Mouse (Mus musculus) forebrain, postnatal 0 days (tissue): ENCODE results near the gene Sln. TPM values are rescaled to one million over a fixed set of nuclear protein-coding genes. Genes with fewer than 3 reads are reported as not detected.

Experiments used
- ATAC-seq: fragments of 200-750 bp; cut with Nextera tagmentation; 2 replicates; pipeline ENCODE4 v1.8.0; 2017; ENCODE audit warnings: mild to moderate bottlenecking, moderate library complexity
- DNase-seq: peaks from one replicate; pipeline ENCODE4 v3.0.0-alpha.2; 2015
- H3K27ac ChIP-seq: fragments of 300-500 bp; sonication (generic); 2 replicates; pipeline ENCODE4 v1.5.1; 2014; ENCODE audit warnings: low read depth, mild to moderate bottlenecking, antibody characterized with exemption, low read length, moderate library complexity, mixed read lengths
- H3K27me3 ChIP-seq: fragments of 300-500 bp; sonication (generic); 2 replicates; pipeline ENCODE4 v1.6.1; 2014; ENCODE audit warnings: mild to moderate bottlenecking, low read length, mixed read lengths; ENCODE audit not compliant: insufficient read depth
- H3K36me3 ChIP-seq: fragments of 300-500 bp; sonication (generic); 2 replicates; pipeline ENCODE4 v1.6.1; 2014; ENCODE audit warnings: mild to moderate bottlenecking, moderate library complexity; ENCODE audit not compliant: insufficient read depth
- H3K4me1 ChIP-seq: fragments of 300-500 bp; sonication (generic); 2 replicates; pipeline ENCODE4 v1.6.1; 2014; ENCODE audit warnings: antibody characterized with exemption; ENCODE audit not compliant: insufficient read depth
- H3K4me2 ChIP-seq: fragments of 300-500 bp; sonication (generic); 2 replicates; pipeline ENCODE4 v1.6.1; 2014; ENCODE audit warnings: low read depth, mild to moderate bottlenecking, moderate library complexity
- H3K4me3 ChIP-seq: fragments of 300-500 bp; sonication (generic); 2 replicates; pipeline ENCODE4 v1.5.1; 2014; ENCODE audit warnings: low read depth, low read length, mixed read lengths
- H3K9ac ChIP-seq: fragments of 300-500 bp; sonication (generic); 2 replicates; pipeline ENCODE4 v1.6.1; 2014; ENCODE audit warnings: mild to moderate bottlenecking
- H3K9me3 ChIP-seq: fragments of 300-500 bp; sonication (generic); 2 replicates; pipeline ENCODE4 v1.6.1; 2016; ENCODE audit warnings: low read length
- CTCF ChIP-seq: sonication (generic); IDR thresholded peaks from 2 replicates; pipeline ENCODE4 v1.5.1; 2016; ENCODE audit warnings: antibody characterized with exemption, control low read depth, low read depth
- WGBS: fragments of 180-500 bp; shearing (Covaris S2); extraction: QIAGEN DNeasy Blood & Tissue Kit; methylation state at CpG from one replicate; pipeline ENCODE4 v1.1.7; 2014; 5-methylcytosine and 5-hydroxymethylcytosine counted together
- polyA plus RNA-seq: library from polyadenylated mRNA; unstranded; fragments of >200 nt; fragmentation: Nextera tagmentation; extraction: Ambion mirVana; gene quantifications from 2 replicates; pipeline ENCODE4 v1.2.1, GENCODE M21; 2015
- total RNA-seq: library from RNA; depleted of rRNA; stranded (reverse); fragments of >200 nt; gene quantifications from 2 replicates; pipeline ENCODE4 v1.2.3, GENCODE M21; 2014; rRNA removed

The Sln gene
- not detected in 2 replicates for total RNA-seq
- polyA plus RNA-seq, result 0.42 TPM in 2 replicates

GRCm38 (mm10) chr9:53849864-53850263 is at the start of gene Sln:
Gene Sln (plus strand): TSS chr9:53850164.
- no peak within 1 kb of the TSS for H3K4me2 ChIP-seq
- no peak within 1 kb of the TSS for H3K9ac ChIP-seq
- no peak for TF ChIP-seq CTCF
- H3K4me3 ChIP-seq, result no peak within 1 kb of the TSS
- H3K4me1 ChIP-seq, result no peaks in the 10 kb centered on the region
- H3K27ac ChIP-seq, result peak within 1 kb of the TSS; percentile 57
- 76% methylated on average over 4 of the region's 4 CpGs for WGBS
- ATAC-seq (no peak), DNase-seq (no peak)
- H3K36me3 ChIP-seq, result no peaks in the 10 kb centered on the region
- no peaks in the 10 kb centered on the region for H3K27me3 ChIP-seq
- H3K9me3 ChIP-seq, result no peaks in the 10 kb centered on the region

- Histone ChIP-seq H3K9ac (no peak overlapping the region), H3K27me3 (no peaks in the 10 kb centered on the region), H3K27ac (no peak overlapping the region), H3K4me1 (no peaks in the 10 kb centered on the region), H3K4me3 (no peak overlapping the region), H3K36me3 (no peaks in the 10 kb centered on the region), H3K4me2 (no peak overlapping the region), H3K9me3 (no peaks in the 10 kb centered on the region)
- WGBS, result 97% methylated on average over 7 of the region's 7 CpGs
- no peak for TF ChIP-seq CTCF
- ATAC-seq (no peak), DNase-seq (no peak)
Measured at GRCm38 (mm10) chr9:53802921-53803320, 47.0 kb upstream of the Sln start.

GRCm38 (mm10) chr9:53806496-53807086 is 43.4 kb upstream of the Sln start:
- no peak overlapping the region for H3K4me3 ChIP-seq
- H3K36me3 ChIP-seq, result no peaks in the 10 kb centered on the region
- no peak overlapping the region for H3K9ac ChIP-seq
- no peaks in the 10 kb centered on the region for H3K9me3 ChIP-seq
- no peak for DNase-seq
- WGBS, result 27% methylated on average over 7 of the region's 7 CpGs
- no peak for ATAC-seq
- H3K27ac ChIP-seq, result no peak overlapping the region
- TF ChIP-seq CTCF, result no peak
- no peak overlapping the region for H3K4me2 ChIP-seq
- no peaks in the 10 kb centered on the region for H3K27me3 ChIP-seq
- H3K4me1 ChIP-seq, result no peaks in the 10 kb centered on the region

GRCm38 (mm10) chr9:53813418-53813817 is 36.5 kb upstream of the Sln start:
- 94% methylated on average over 6 of the region's 6 CpGs for WGBS
- Histone ChIP-seq H3K9ac (no peak overlapping the region), H3K9me3 (no peaks in the 10 kb centered on the region), H3K4me3 (no peak overlapping the region), H3K4me1 (no peaks in the 10 kb centered on the region), H3K27ac (no peak overlapping the region), H3K27me3 (no peaks in the 10 kb centered on the region), H3K36me3 (no peaks in the 10 kb centered on the region), H3K4me2 (no peak overlapping the region)
- DNase-seq, result no peak
- TF ChIP-seq CTCF, result no peak
- no peak for ATAC-seq

- Histone ChIP-seq H3K4me3 (no peak overlapping the region), H3K4me2 (no peak overlapping the region), H3K4me1 (no peaks in the 10 kb centered on the region), H3K9ac (no peak overlapping the region), H3K36me3 (no peaks in the 10 kb centered on the region), H3K27me3 (no peaks in the 10 kb centered on the region), H3K27ac (no peak overlapping the region), H3K9me3 (no peaks in the 10 kb centered on the region)
- ATAC-seq, result no peak
- TF ChIP-seq CTCF, result peak; percentile 77
- WGBS, result 38% methylated on average over 4 of the region's 4 CpGs
- peak; percentile 27 for DNase-seq
Measured at GRCm38 (mm10) chr9:53818760-53819159, 31.2 kb upstream of the Sln start.

GRCm38 (mm10) chr9:53825318-53825717 is 24.6 kb upstream of the Sln start:
- H3K9ac ChIP-seq, result no peak overlapping the region
- 0 out of 2 replicates have a peak, but pooled peaks cover 3% of the 10 kb centered on the region for H3K4me1 ChIP-seq
- H3K9me3 ChIP-seq, result no peaks in the 10 kb centered on the region
- WGBS, result 9% methylated on average over 9 of the region's 9 CpGs
- H3K36me3 ChIP-seq, result no peaks in the 10 kb centered on the region
- peak; percentile 44; the same call in 1 of the 2 replicates for ATAC-seq
- no peak overlapping the region for H3K4me2 ChIP-seq
- peak; percentile 74 for DNase-seq
- no peak overlapping the region for H3K4me3 ChIP-seq
- H3K27me3 ChIP-seq, result no peaks in the 10 kb centered on the region
- no peak overlapping the region for H3K27ac ChIP-seq
- TF ChIP-seq CTCF, result peak; percentile 81

GRCm38 (mm10) chr9:53829081-53829865 is 20.7 kb upstream of the Sln start:
- WGBS, result 19% methylated on average over 14 of the region's 14 CpGs
- DNase-seq (peak; percentile 90), ATAC-seq (peak; percentile 87)
- peak overlapping the region; percentile 90 for H3K27ac ChIP-seq
- no peaks in the 10 kb centered on the region for H3K9me3 ChIP-seq
- TF ChIP-seq CTCF, result peak; percentile 64
- H3K36me3 ChIP-seq, result no peaks in the 10 kb centered on the region
- no peaks in the 10 kb centered on the region for H3K27me3 ChIP-seq
- H3K4me3 ChIP-seq, result peak overlapping the region; percentile 39
- 0 out of 2 replicates have a peak, but pooled peaks cover 3% of the 10 kb centered on the region for H3K4me1 ChIP-seq
- peak overlapping the region; percentile 72 for H3K9ac ChIP-seq
- peak overlapping the region; percentile 52 for H3K4me2 ChIP-seq
